Mouse (Mus musculus): Measurements from ENCODE around the gene Sypl. TPM values are rescaled to one million over a fixed set of nuclear protein-coding genes. Genes with fewer than 3 reads are reported as not detected.
A peak's percentile ranks its signal among the peaks of the same experiment; 100 is the strongest.

Sypl gene
- total and polyA plus RNA-seq, 3 experiments, result 13.3 to 110 (median 52.8) TPM

DNA sequence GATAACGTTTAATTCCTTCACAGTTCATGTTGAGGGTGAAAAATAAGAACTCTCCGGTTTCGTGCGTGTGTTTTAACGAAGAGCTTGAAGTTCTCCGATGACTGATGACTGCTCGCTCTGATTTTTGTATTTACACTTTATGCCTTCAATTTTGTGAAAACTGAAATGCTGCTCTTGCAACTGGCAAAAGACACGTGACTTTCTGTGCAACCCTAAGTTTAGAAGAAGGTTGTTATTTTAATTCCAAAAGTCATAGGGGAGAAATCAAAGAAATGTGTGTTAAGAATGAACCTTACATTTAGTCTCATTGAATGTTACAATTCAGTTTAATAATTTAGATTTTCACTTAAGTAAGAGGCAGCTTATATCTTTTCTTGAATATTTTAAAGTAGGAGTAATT lies 1.3 kb downstream of the Sypl start (continued):
- TF ChIP-seq NRF1 (IDR thresholded peaks at IDR 0.05; ENCODE audit: insufficient read depth, low read depth, low read length, poor library complexity, severe bottlenecking) (no peak), USF1 (IDR thresholded peaks at IDR 0.05; ENCODE audit: low read depth, low read length) (peak; percentile 69), GATA1 (IDR thresholded peaks at IDR 0.05; ENCODE audit: low read depth, low read length) (no peak), ZMIZ1 (IDR thresholded peaks at IDR 0.05; ENCODE audit: low read depth, low read length) (no peak), TCF12 (IDR thresholded peaks at IDR 0.05; ENCODE audit: low read depth, low read length) (no peak), KAT2A (conservative IDR thresholded peaks at IDR 0.05; ENCODE audit: low read depth, low read length) (no peak), ETS1 (IDR thresholded peaks at IDR 0.05; ENCODE audit: low read depth, low read length) (no peak)

DNA sequence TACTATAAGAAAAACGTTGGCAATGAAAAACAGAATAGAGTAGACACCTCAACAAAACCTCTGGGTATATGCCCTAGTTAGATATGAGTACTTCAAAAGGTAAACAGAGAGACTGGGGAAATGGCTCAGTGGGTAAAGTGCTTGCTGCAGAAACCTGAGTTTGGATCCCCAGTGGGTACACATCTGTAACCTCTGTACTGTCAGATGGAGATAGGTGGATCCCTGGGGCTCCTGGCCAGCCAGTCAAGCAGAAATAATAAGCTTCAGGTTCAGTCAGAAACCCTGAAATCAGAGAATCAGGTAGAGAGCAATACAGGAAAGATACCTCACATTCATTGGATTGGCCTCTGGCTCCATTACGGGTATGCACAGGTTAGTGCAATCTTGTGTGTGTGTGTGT lies 3.5 kb downstream of the Sypl start:
- TF ChIP-seq MAX (IDR thresholded peaks at IDR 0.05; ENCODE audit: low read length) (no peak), USF1 (IDR thresholded peaks at IDR 0.05; ENCODE audit: low read depth, low read length) (no peak), RAD21 (IDR thresholded peaks at IDR 0.05; ENCODE audit: low read depth, low read length) (no peak), GABPA (IDR thresholded peaks at IDR 0.05; ENCODE audit: low read depth, low read length) (no peak), HCFC1 (IDR thresholded peaks at IDR 0.05; ENCODE audit: low read depth, low read length) (no peak), EP300 (IDR thresholded peaks at IDR 0.05; ENCODE audit: low read depth in 1 of 2, low read length in 2 of 2) (no peak), MAZ (IDR thresholded peaks at IDR 0.05; ENCODE audit: low read depth, low read length) (no peak), ZMIZ1 (IDR thresholded peaks at IDR 0.05; ENCODE audit: low read depth, low read length) (no peak), E2F4 (IDR thresholded peaks at IDR 0.05; ENCODE audit: borderline replicate concordance, low read depth, low read length) (no peak), JUND (IDR thresholded peaks at IDR 0.05; ENCODE audit: low read depth, low read length) (no peak), TCF12 (IDR thresholded peaks at IDR 0.05; ENCODE audit: low read depth, low read length) (no peak), POLR2AphosphoS5 (IDR thresholded peaks at IDR 0.05; ENCODE audit: borderline replicate concordance, low read depth, low read length) (no peak), CTCF (IDR thresholded peaks at IDR 0.05 in 2 of 3, conservative IDR thresholded peaks at IDR 0.05 in 1 of 3; ENCODE audit: control insufficient read depth in 1 of 3, insufficient read depth in 1 of 3, low read depth in 2 of 3, low read length in 3 of 3, poor library complexity in 1 of 3, severe bottlenecking in 1 of 3) (no peak), SIN3A (IDR thresholded peaks at IDR 0.05; ENCODE audit: low read length) (no peak), MXI1 (IDR thresholded peaks at IDR 0.05; ENCODE audit: low read depth, low read length) (no peak), MEF2A (IDR thresholded peaks at IDR 0.05; ENCODE audit: extremely low read depth, insufficient replicate concordance, low read depth, low read length, poor library complexity, severe bottlenecking) (no peak)
- no peak overlapping the region for H3K9ac ChIP-seq (ENCODE audit: control insufficient read depth, low read depth, low read length, poor library complexity, severe bottlenecking)
- no peak for DNase-seq (ENCODE audit: low read depth, low spot score)
- H3K27me3 ChIP-seq (ENCODE audit: control insufficient read depth in 1 of 2, insufficient read depth in 2 of 2, low read length in 2 of 2), result no peaks in the 10 kb centered on the region
- peaks cover 45% of the 10 kb centered on the region for H3K79me2 ChIP-seq (ENCODE audit: control insufficient read depth, insufficient read depth, low read length, poor library complexity)
- H3K27ac ChIP-seq (ENCODE audit: control insufficient read depth, low read depth, low read length), result no peak overlapping the region
- no peak overlapping the region for H3K4me3 ChIP-seq (ENCODE audit: control insufficient read depth in 1 of 2, insufficient read depth in 1 of 2, low read depth in 2 of 2, low read length in 2 of 2)
- H3K4me1 ChIP-seq (ENCODE audit: control insufficient read depth in 1 of 2, insufficient read depth in 2 of 2, low read length in 2 of 2), result peaks cover 9 to 18% of the 10 kb centered on the region in 2 experiments
- H3K36me3 ChIP-seq (ENCODE audit: control insufficient read depth in 1 of 2, insufficient read depth in 2 of 2, low read length in 2 of 2), result peaks cover 0 to 54% of the 10 kb centered on the region in 2 experiments; a peak in 2 of 4 replicates
- H3K9me3 ChIP-seq (replicated peaks; ENCODE audit: insufficient read depth, low read length), result no peaks in the 10 kb centered on the region
